Mouse (Mus musculus): ENCODE results near the gene Defb33. TPM values are rescaled to one million over a fixed set of nuclear protein-coding genes. Genes with fewer than 3 reads are reported as not detected.

The Defb33 gene
- polyA plus RNA-seq (2015; fragmentation: Nextera tagmentation; extraction: Ambion mirVana), result not detected in 2 replicates

DNA sequence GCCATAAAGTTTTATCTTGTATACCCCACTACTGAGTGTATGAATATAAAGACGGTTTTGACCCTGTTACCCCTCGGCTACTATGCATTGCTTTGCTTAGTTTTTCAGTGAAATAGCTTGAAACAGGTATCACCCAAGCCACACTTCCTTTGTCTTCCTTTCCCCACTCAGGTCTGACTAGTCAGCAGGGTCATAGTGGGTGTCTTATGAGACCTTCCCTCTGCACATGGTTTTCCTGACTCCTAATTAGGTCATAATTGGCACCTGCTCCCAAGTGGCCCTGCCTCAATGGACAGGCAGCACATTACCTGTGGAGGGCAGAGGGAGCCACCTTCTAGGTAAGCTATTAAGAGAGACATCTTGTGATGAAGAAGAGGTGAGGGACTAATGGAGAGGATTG lies at the start of gene Defb33:
TSS of gene Defb33 (plus strand) at position 301 of the 400 bp plus-strand sequence.
- Histone ChIP-seq H3K4me3 (ENCODE audit: low read length) (no peak within 1 kb of the TSS), H3K4me1 (ENCODE audit: control insufficient read depth, insufficient read depth, low read length) (no peaks in the 10 kb centered on the region), H3K4me2 (ENCODE audit: low read depth, low read length) (no peak within 1 kb of the TSS), H3K27me3 (ENCODE audit: control insufficient read depth, insufficient read depth, low read length) (no peaks in the 10 kb centered on the region), H3K27ac (ENCODE audit: low read length) (no peak within 1 kb of the TSS), H3K36me3 (ENCODE audit: control insufficient read depth, insufficient read depth) (no peaks in the 10 kb centered on the region), H3K9me3 (replicated peaks; ENCODE audit: control insufficient read depth, low read length) (0 out of 2 replicates have a peak, but pooled peaks cover 4% of the 10 kb centered on the region), H3K9ac (ENCODE audit: low read length) (no peak within 1 kb of the TSS)
- whole genome bisulfite sequencing, result 69% methylated on average over 2 of the region's 2 CpGs
- ATAC-seq (replicated peaks; ENCODE audit: extremely low read depth, insufficient read depth, low FRiP score), result no peak

DNA sequence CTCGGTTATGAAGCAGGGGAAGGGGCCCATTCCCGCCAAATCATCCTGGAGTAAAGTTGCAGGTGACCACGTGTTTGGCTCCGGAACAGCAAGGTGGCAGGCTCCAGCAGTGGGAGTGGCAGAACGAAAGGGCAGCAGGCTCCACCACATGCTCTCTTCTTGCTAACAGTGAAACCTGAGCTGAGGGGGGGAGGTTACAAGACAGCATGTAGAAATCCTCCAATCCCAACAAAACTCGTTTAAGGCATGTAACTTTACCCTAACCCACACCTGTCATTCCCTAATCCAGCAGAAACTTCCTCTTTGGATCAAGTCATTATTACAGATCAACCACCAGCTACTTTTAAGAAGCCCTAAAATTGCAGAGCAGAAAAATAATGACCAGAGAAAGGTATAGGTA lies 17.9 kb upstream of the Defb33 start:
- ATAC-seq (replicated peaks; ENCODE audit: extremely low read depth, insufficient read depth, low FRiP score), result no peak
- H3K9ac ChIP-seq (ENCODE audit: low read length), result no peak overlapping the region
- 36% methylated on average over 6 of the region's 6 CpGs for WGBS
- H3K9me3 ChIP-seq (replicated peaks; ENCODE audit: control insufficient read depth, low read length), result no peaks in the 10 kb centered on the region; the same call in 1 of the 2 replicates
- no peak overlapping the region for H3K27ac ChIP-seq (ENCODE audit: low read length)
- H3K4me2 ChIP-seq (ENCODE audit: low read depth, low read length), result no peak overlapping the region
- H3K4me3 ChIP-seq (ENCODE audit: low read length), result no peak overlapping the region
- no peaks in the 10 kb centered on the region for H3K4me1 ChIP-seq (ENCODE audit: control insufficient read depth, insufficient read depth, low read length)
- H3K36me3 ChIP-seq (ENCODE audit: control insufficient read depth, insufficient read depth), result no peaks in the 10 kb centered on the region
- no peaks in the 10 kb centered on the region for H3K27me3 ChIP-seq (ENCODE audit: control insufficient read depth, insufficient read depth, low read length)

DNA sequence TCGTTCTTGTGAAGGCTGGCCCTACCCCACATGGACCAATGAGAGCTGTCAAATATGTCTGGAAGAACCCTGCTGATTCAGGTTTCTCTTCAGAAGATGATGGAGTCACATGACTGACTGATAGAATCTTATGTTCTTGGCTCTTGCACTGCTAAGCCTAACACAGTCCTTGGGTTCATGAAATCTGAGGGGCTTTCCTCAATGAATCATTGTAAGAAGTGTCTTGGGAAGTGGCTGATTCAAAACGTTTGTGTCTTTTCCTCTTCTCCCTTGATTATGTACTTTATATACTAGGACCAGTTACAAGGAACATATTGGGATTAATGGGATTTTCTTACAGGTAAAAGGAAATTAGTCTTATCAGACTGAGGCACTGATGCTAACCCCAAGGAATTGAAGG lies 10.1 kb downstream of the Defb33 start, which contains the start of gene Gm15056:
TSS of gene Gm15056 (minus strand) at position 101 of the 400 bp plus-strand sequence.
- Histone ChIP-seq H3K27ac (ENCODE audit: low read length) (no peak within 1 kb of the TSS), H3K27me3 (ENCODE audit: control insufficient read depth, insufficient read depth, low read length) (no peaks in the 10 kb centered on the region), H3K4me2 (ENCODE audit: low read depth, low read length) (no peak within 1 kb of the TSS), H3K9ac (ENCODE audit: low read length) (no peak within 1 kb of the TSS), H3K36me3 (ENCODE audit: control insufficient read depth, insufficient read depth) (no peaks in the 10 kb centered on the region), H3K4me3 (ENCODE audit: low read length) (no peak within 1 kb of the TSS), H3K9me3 (replicated peaks; ENCODE audit: control insufficient read depth, low read length) (peaks cover 8% of the 10 kb centered on the region), H3K4me1 (ENCODE audit: control insufficient read depth, insufficient read depth, low read length) (no peaks in the 10 kb centered on the region)
- 30% methylated on average over 2 of the region's 2 CpGs for WGBS
- no peak for ATAC-seq (replicated peaks; ENCODE audit: extremely low read depth, insufficient read depth, low FRiP score)

DNA sequence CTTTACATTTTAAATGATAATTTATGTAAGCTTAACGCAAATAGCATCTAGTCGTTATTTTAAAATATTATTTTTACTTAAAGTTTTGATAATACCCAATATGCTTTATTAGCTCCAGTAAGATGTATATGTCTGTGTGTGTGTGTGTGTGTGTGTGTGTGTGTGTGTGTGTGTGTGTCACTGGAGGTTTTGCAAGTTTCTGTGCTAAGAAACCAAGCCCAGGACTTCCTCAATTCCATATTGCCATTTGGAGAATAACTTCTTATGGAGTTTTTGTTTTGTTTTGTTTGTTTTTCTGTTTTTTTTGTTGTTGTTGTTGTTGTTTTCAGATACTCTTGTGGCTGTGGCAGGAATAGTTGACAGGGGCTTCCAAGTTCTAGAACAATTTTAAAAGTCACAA lies 14.7 kb downstream of the Defb33 start:
- no peaks in the 10 kb centered on the region for H3K4me1 ChIP-seq (ENCODE audit: control insufficient read depth, insufficient read depth, low read length)
- ATAC-seq (replicated peaks; ENCODE audit: extremely low read depth, insufficient read depth, low FRiP score), result no peak
- no peak overlapping the region for H3K4me3 ChIP-seq (ENCODE audit: low read length)
- no peak overlapping the region for H3K9ac ChIP-seq (ENCODE audit: low read length)
- no peak overlapping the region for H3K4me2 ChIP-seq (ENCODE audit: low read depth, low read length)
- WGBS, result 81% methylated on average over 2 of the region's 2 CpGs
- no peaks in the 10 kb centered on the region for H3K27me3 ChIP-seq (ENCODE audit: control insufficient read depth, insufficient read depth, low read length)
- H3K9me3 ChIP-seq (replicated peaks; ENCODE audit: control insufficient read depth, low read length), result no peaks in the 10 kb centered on the region; the same call in 1 of the 2 replicates
- H3K27ac ChIP-seq (ENCODE audit: low read length), result no peak overlapping the region
- H3K36me3 ChIP-seq (ENCODE audit: control insufficient read depth, insufficient read depth), result no peaks in the 10 kb centered on the region

DNA sequence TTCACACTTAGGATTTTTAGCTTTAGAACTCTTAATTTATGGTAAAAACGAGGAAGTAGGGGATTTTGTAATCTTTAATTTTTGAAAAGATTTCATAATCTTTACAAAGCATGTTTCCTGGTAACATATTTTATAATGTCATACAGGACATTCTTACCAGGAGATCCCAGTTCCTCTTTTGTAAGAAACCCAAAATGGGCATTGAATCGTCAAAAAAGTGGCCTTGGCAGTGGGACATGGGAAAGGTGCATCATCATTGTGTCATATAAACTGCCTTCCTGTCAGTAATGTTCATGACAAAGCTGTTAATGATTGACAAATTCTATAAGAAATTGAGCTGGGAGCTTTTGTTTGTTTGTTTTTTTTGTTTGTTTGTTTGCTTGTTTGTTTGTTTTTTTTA lies 15.8 kb downstream of the Defb33 start:
- H3K27ac ChIP-seq (ENCODE audit: low read length), result no peak overlapping the region
- no peak overlapping the region for H3K4me2 ChIP-seq (ENCODE audit: low read depth, low read length)
- no peak overlapping the region for H3K4me3 ChIP-seq (ENCODE audit: low read length)
- no peak overlapping the region for H3K9ac ChIP-seq (ENCODE audit: low read length)
- no peaks in the 10 kb centered on the region; the same call in 1 of the 2 replicates for H3K9me3 ChIP-seq (replicated peaks; ENCODE audit: control insufficient read depth, low read length)
- no peaks in the 10 kb centered on the region for H3K4me1 ChIP-seq (ENCODE audit: control insufficient read depth, insufficient read depth, low read length)
- no peaks in the 10 kb centered on the region for H3K36me3 ChIP-seq (ENCODE audit: control insufficient read depth, insufficient read depth)
- WGBS, result 56% methylated on average over 2 of the region's 2 CpGs
- no peak for ATAC-seq (replicated peaks; ENCODE audit: extremely low read depth, insufficient read depth, low FRiP score)
- H3K27me3 ChIP-seq (ENCODE audit: control insufficient read depth, insufficient read depth, low read length), result no peaks in the 10 kb centered on the region

DNA sequence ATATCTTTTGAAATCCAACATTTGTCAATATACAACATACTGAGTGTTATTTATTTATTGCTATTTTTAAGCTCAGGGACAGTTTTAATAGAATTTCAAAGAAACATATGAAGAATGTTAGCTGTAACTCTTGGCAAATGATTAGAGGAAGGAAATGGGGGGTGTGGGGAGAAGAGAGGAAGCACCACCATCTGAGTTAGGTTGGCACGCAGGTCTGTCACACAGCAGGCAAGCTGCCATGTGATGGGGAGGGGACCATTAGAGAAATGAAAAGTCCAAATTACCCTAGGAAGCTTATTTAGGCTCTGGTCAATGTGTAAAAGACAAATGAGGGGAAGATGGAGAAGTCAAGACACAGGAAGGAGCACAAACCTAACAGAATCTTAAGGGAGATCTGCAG lies 19.8 kb downstream of the Defb33 start:
- no peaks in the 10 kb centered on the region for H3K36me3 ChIP-seq (ENCODE audit: control insufficient read depth, insufficient read depth)
- no peaks in the 10 kb centered on the region for H3K4me1 ChIP-seq (ENCODE audit: control insufficient read depth, insufficient read depth, low read length)
- H3K4me3 ChIP-seq (ENCODE audit: low read length), result no peak overlapping the region
- H3K27me3 ChIP-seq (ENCODE audit: control insufficient read depth, insufficient read depth, low read length), result no peaks in the 10 kb centered on the region
- no peak overlapping the region for H3K27ac ChIP-seq (ENCODE audit: low read length)
- H3K9me3 ChIP-seq (replicated peaks; ENCODE audit: control insufficient read depth, low read length), result peaks cover 9% of the 10 kb centered on the region
- 76% methylated on average over 1 of the region's 1 CpGs for WGBS
- no peak overlapping the region for H3K9ac ChIP-seq (ENCODE audit: low read length)
- no peak overlapping the region for H3K4me2 ChIP-seq (ENCODE audit: low read depth, low read length)
- ATAC-seq (replicated peaks; ENCODE audit: extremely low read depth, insufficient read depth, low FRiP score), result no peak

DNA sequence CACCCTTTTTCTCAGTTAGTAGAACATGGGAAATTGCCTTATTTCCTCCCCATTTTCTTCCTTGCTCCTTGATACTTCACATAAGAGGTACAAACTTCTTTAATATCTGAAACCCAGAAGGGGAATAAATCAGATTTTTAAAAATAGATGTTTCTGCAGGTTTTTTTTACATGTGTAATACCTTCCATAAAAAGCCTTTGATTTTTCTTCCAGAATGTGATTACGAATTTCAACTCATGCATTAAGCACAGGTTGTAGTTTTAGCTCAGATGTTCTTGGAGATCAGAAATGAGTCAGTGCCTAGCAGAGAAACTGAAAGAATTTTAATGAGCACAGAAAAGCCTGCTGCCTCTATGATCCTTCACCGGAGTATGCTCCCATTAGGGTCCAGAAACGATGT lies 29.5 kb downstream of the Defb33 start, which contains the start of gene Gm6040:
TSS of gene Gm6040 (minus strand) at position 101 of the 400 bp plus-strand sequence.
- H3K27me3 ChIP-seq (ENCODE audit: control insufficient read depth, insufficient read depth, low read length), result no peaks in the 10 kb centered on the region
- H3K4me1 ChIP-seq (ENCODE audit: control insufficient read depth, insufficient read depth, low read length), result no peaks in the 10 kb centered on the region
- H3K9me3 ChIP-seq (replicated peaks; ENCODE audit: control insufficient read depth, low read length), result no peaks in the 10 kb centered on the region; the same call in none of the 2 replicates
- no peak within 1 kb of the TSS for H3K27ac ChIP-seq (ENCODE audit: low read length)
- no peak within 1 kb of the TSS for H3K9ac ChIP-seq (ENCODE audit: low read length)
- WGBS, result 62% methylated on average over 3 of the region's 3 CpGs
- no peaks in the 10 kb centered on the region for H3K36me3 ChIP-seq (ENCODE audit: control insufficient read depth, insufficient read depth)
- no peak for ATAC-seq (replicated peaks; ENCODE audit: extremely low read depth, insufficient read depth, low FRiP score)
- no peak within 1 kb of the TSS for H3K4me2 ChIP-seq (ENCODE audit: low read depth, low read length)
- no peak within 1 kb of the TSS for H3K4me3 ChIP-seq (ENCODE audit: low read length)

DNA sequence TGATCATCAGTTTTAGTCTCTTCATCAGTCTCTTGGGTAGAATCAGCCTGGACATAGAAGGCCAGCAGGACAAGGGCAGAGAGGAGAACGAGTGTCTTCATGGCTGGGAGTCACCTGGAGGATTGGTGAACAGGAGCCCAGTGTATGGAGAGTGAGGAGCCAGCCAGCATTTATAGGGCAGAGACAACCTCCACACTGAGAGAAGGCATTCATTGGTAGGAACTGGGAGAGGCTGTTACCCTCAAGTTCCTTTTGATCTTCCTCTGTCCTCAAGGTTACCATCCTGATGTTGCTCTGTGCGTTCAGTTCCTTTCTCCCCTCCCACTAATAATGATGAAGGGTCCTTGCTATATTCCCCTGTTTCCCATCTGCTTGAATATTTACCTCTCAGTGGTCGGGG lies 52.1 kb downstream of the Defb33 start, which contains the start of gene AY761185:
TSS of gene AY761185 (minus strand) at position 101 of the 400 bp plus-strand sequence.
- 56% methylated on average over 3 of the region's 3 CpGs for WGBS
- Histone ChIP-seq H3K27ac (ENCODE audit: low read length) (no peak within 1 kb of the TSS), H3K9ac (ENCODE audit: low read length) (no peak within 1 kb of the TSS), H3K36me3 (ENCODE audit: control insufficient read depth, insufficient read depth) (no peaks in the 10 kb centered on the region), H3K4me3 (ENCODE audit: low read length) (no peak within 1 kb of the TSS), H3K4me1 (ENCODE audit: control insufficient read depth, insufficient read depth, low read length) (no peaks in the 10 kb centered on the region), H3K4me2 (ENCODE audit: low read depth, low read length) (no peak within 1 kb of the TSS), H3K9me3 (replicated peaks; ENCODE audit: control insufficient read depth, low read length) (peaks cover 11% of the 10 kb centered on the region; the same call in 1 of the 2 replicates), H3K27me3 (ENCODE audit: control insufficient read depth, insufficient read depth, low read length) (no peaks in the 10 kb centered on the region)
- ATAC-seq (replicated peaks; ENCODE audit: extremely low read depth, insufficient read depth, low FRiP score), result no peak
